Mouse (Mus musculus) bone marrow macrophage, adult 2 months (primary cell): ENCODE results near the gene Bcr.

Experiments used
- CTCF ChIP-seq: IDR thresholded peaks from 2 replicates; pipeline ENCODE4 v1.5.1; 2012; ENCODE audit warnings: low read depth, mild to moderate bottlenecking, low read length, moderate library complexity
- POLR2A ChIP-seq: IDR thresholded peaks from 2 replicates; pipeline ENCODE4 v1.6.1; 2012; ENCODE audit warnings: mild to moderate bottlenecking, low read depth, low read length, borderline replicate concordance

DNA sequence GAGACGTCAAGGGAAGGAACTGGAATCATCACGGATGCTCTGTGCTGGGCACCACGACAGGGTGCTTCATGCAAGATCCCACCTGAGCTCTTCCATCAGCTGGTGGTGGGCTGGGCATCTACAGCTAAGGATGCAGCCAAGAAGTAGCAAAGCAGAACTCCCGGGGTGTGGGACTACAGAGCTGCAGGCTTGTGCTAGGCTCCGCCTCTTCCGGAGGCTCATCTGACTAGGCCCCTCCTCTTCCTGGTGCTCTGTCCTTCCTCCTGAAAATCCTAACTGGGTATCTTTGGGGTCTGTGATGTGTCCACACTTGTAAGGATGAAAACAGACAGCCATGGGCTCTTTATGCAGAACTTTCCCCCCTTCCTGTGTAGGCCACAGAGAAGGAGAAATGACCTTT lies 5.3 kb downstream of the Bcr start:
- no peak for TF ChIP-seq CTCF
- no peak for TF ChIP-seq POLR2A
